Mouse (Mus musculus): ENCODE results near the gene Nme6. TPM values are rescaled to one million over a fixed set of nuclear protein-coding genes. Genes with fewer than 3 reads are reported as not detected.
"Not testable (repeated sequence)": the region's sequence is repeated elsewhere in the genome, so short reads cannot be mapped to it uniquely, and the experiment has no call there.

The Nme6 gene
- 60.6 and 62.4 TPM in 2 replicates for total RNA-seq (2015)
- total RNA-seq (2017): 40.7 and 45.1 TPM in 2 replicates

- ATAC-seq (replicated peaks; ENCODE audit: poor library complexity): peak; percentile 95
Observed at GRCm38 (mm10) chr9:109832391-109833087, at the start of gene Nme6. Gene Nme6, plus strand, starts transcription at chr9:109832749.

- ATAC-seq (replicated peaks; ENCODE audit: poor library complexity): not testable (repeated sequence)
Observed at GRCm38 (mm10) chr9:109790570-109790969, 42.0 kb upstream of the Nme6 start, which contains the start of gene Fbxw27. Gene Fbxw27, minus strand, starts transcription at chr9:109790670.

- ATAC-seq (replicated peaks; ENCODE audit: poor library complexity): no peak
Observed at GRCm38 (mm10) chr9:109795221-109795620, 37.3 kb upstream of the Nme6 start.

DNA sequence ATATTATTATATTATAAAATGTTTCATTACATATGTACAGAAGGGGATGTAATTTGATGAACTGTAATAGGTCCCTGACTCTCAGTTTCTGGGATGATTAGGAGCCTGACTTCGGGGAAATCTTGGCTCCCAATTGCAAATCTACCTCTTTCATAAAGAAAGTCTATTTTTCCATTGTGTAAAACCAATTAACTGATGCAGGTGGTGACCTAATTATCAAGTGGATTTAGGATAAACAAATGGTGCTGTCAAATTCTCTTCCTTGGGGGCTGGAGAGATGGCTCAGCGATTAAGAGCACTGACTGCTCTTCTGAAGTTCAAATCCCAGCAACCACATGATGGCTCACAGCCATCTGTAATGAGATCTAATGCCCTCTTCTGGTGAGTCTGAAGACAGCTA lies 36.7 kb upstream of the Nme6 start:
- ATAC-seq (replicated peaks; ENCODE audit: poor library complexity): no peak

GRCm38 (mm10) chr9:109798051-109798450 lies 34.5 kb upstream of the Nme6 start:
- ATAC-seq (replicated peaks; ENCODE audit: poor library complexity): peak; percentile 74

GRCm38 (mm10) chr9:109805596-109805995 lies 27.0 kb upstream of the Nme6 start:
- ATAC-seq (replicated peaks; ENCODE audit: poor library complexity): not testable (repeated sequence)

GRCm38 (mm10) chr9:109806260-109806659 lies 26.3 kb upstream of the Nme6 start:
- ATAC-seq (replicated peaks; ENCODE audit: poor library complexity): no peak

DNA sequence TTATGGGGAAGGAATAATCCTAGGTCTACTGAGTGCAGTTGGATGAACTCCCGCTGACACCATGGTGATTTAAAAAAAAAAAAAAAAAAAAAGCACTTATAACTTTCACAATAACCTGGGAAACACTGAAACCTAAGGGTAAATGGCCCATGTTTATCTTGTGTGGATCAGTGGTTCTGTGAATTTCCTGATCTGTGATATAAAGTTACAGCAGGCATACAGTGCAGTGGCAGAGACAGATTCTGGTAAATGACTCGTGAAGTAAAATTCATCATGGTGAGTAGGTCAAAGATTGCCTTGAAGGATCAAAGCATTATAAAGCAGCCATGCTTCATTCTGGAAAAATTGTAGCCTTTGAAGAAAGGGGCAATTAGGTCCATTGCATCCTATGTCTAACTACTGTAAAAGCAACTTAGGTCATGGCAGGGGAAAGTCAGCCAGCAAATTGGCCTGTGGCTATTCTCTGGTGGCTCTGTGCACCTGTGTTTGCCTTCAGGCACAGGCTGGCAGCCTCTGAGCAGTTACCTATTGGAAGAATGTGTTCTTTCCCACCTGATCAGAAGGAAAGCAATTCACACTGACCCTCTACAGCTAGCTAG lies 25.8 kb upstream of the Nme6 start:
- ATAC-seq (replicated peaks; ENCODE audit: poor library complexity): no peak

- peak; percentile 52 for ATAC-seq (replicated peaks; ENCODE audit: poor library complexity)
Observed at GRCm38 (mm10) chr9:109807898-109808297, 24.7 kb upstream of the Nme6 start.

DNA sequence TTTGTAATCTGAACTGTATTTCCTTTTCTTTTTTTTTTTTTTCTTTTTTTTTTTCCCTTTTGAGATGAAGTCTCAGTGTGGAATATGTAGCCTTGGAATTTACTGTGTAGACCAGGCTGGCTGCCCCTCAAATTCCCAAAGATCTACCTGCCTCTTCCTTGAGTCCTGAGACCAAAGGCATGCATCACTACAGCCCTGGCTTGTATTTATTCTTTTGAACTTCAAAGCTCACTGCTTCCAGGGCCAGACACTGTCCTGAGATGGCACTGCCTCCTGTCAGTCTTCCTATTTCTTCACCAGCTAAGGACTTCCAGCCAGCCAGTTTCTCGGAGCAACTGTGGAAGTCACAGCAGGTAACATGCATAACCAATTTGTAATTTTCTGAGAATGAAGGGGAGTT lies 20.6 kb upstream of the Nme6 start, which contains the start of gene Spink8:
Gene Spink8, plus strand, starts transcription at position 301 of the 400 bp plus-strand sequence.
- ATAC-seq (replicated peaks; ENCODE audit: poor library complexity): no peak

- no peak for ATAC-seq (replicated peaks; ENCODE audit: poor library complexity)
Observed at GRCm38 (mm10) chr9:109813424-109813823, 19.1 kb upstream of the Nme6 start.

DNA sequence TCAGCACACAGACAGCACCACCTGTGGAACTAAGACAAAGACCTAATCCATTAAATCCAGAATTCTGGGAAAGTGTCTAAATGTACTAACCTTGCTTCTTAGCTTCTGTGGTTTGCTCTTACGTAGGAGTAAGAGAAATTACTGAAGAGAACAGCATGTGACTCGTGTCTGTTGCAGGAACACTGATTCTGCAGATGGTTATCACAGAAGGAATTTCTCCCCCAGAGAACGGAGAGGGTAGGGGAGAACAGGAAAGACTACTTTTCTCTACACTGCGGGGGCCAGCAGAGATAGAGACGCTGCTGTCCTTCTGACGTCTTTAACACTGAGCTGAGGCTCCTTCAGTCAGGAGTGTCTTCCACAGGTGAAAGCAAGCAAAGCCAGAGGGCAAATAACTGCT lies 16.2 kb upstream of the Nme6 start:
- no peak for ATAC-seq (replicated peaks; ENCODE audit: poor library complexity)

GRCm38 (mm10) chr9:109825739-109826138 lies 6.8 kb upstream of the Nme6 start:
- ATAC-seq (replicated peaks; ENCODE audit: poor library complexity): peak; percentile 29; the same call in 1 of the 2 replicates

- ATAC-seq (replicated peaks; ENCODE audit: poor library complexity): peak; percentile 29
Observed at GRCm38 (mm10) chr9:109826181-109826580, 6.4 kb upstream of the Nme6 start.

GRCm38 (mm10) chr9:109833088-109833412 lies 501 bp downstream of the Nme6 start:
- ATAC-seq (replicated peaks; ENCODE audit: poor library complexity): no peak; the same call in 1 of the 2 replicates

GRCm38 (mm10) chr9:109849312-109849758 lies 16.8 kb downstream of the Nme6 start, which contains the start of gene Camp:
Gene Camp, minus strand, starts transcription at chr9:109849617.
- ATAC-seq (replicated peaks; ENCODE audit: poor library complexity): peak; percentile 96

- no peak for ATAC-seq (replicated peaks; ENCODE audit: poor library complexity)
Observed at GRCm38 (mm10) chr9:109850099-109850498, 17.6 kb downstream of the Nme6 start.

- peak; percentile 49; the same call in 1 of the 2 replicates for ATAC-seq (replicated peaks; ENCODE audit: poor library complexity)
Observed at GRCm38 (mm10) chr9:109854341-109854740, 21.8 kb downstream of the Nme6 start.

GRCm38 (mm10) chr9:109855947-109856346 lies 23.4 kb downstream of the Nme6 start:
- no peak for ATAC-seq (replicated peaks; ENCODE audit: poor library complexity)

DNA sequence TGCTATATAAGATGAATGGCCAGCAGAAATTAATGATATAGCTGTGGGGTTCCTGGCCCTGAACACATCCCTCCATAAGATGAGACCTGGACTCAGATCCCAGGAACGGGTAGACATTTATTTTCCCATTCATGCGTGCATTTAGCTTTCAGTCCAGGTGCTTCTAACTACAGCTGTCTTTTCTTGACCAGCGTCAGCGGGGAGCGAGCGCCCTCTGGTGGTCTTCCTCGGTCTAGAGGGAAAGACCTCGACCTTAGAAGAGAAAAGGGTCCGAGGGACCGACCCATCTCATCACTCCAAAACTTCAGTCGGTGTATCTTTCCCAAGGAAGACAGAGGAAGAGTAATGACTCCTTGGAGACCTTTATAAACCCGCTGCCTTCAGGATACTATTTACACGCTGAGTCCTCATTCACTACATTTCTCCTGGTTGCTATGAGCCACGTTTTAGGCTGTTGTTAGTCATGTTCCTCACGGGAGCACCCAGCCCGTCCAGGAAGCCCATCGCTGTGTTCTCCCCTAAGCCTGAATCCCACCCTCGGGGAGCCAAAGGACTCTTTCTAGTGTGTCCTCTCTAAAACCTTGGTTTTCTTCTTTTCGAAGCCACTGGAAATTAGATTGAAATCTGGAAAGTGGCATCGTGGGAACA lies 30.0 kb downstream of the Nme6 start:
- ATAC-seq (replicated peaks; ENCODE audit: poor library complexity): peak; percentile 80

GRCm38 (mm10) chr9:109863085-109863484 lies 30.5 kb downstream of the Nme6 start:
- peak; percentile 61 for ATAC-seq (replicated peaks; ENCODE audit: poor library complexity)

DNA sequence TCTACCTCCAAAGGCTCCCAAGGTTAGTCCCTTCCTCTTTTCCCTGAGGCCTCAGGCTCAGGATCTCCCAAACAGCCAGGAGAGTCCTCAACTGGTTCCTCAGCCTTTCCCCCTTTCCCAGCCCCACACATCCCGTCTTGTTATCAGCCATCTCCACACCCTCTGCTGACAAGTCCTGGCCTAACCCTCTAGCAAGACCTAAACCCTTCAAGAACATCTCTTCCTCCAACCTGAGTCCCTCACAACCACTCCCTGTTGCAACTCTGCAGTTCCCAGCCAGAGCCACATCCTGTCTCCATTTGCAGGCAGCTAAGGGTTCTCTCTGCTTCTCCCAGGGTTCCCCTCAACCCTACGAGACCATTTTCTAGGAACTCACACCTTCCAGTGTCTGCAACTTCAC lies 33.7 kb downstream of the Nme6 start:
- peak; percentile 9; the same call in 1 of the 2 replicates for ATAC-seq (replicated peaks; ENCODE audit: poor library complexity)

Data from megakaryocyte progenitor cell, adult 5-6 weeks (primary cell).